Mouse (Mus musculus) midbrain, embryonic 14.5 days (tissue): ENCODE measurements at regions not wholly inside any gene's neighbourhood (a gene's known extent, or its start where the extent isn't known, plus 50 kb on each side); places are given as distances from the start of the nearest gene placed in this dataset.

ENCODE experiments used
- ATAC-seq: fragments of 200-750 bp; cut with Nextera tagmentation; 2 replicates; pipeline ENCODE4 v1.8.0; 2017; ENCODE audit warnings: moderate number of reproducible peaks, moderate library complexity; ENCODE audit not compliant: low FRiP score, low TSS enrichment
- DNase-seq: peaks from one replicate; pipeline ENCODE4 v3.0.0-alpha.2; 2015
- H3K27ac ChIP-seq: fragments of 300-500 bp; sonication (generic); replicated peaks from 2 replicates; pipeline ENCODE4 v1.5.1; 2014; ENCODE audit warnings: mild to moderate bottlenecking, low read depth, low read length, moderate library complexity
- H3K27me3 ChIP-seq: fragments of 300-500 bp; sonication (generic); 2 replicates; pipeline ENCODE4 v1.6.1; 2014; ENCODE audit warnings: low read length, control low read depth, mixed read lengths; ENCODE audit not compliant: control insufficient read depth, insufficient read depth
- H3K36me3 ChIP-seq: fragments of 300-500 bp; sonication (generic); 2 replicates; pipeline ENCODE4 v1.6.1; 2014; ENCODE audit warnings: low read length, control low read depth; ENCODE audit not compliant: control insufficient read depth, insufficient read depth
- H3K4me1 ChIP-seq: fragments of 300-500 bp; sonication (generic); 2 replicates; pipeline ENCODE4 v1.6.1; 2014; ENCODE audit warnings: mild to moderate bottlenecking, antibody characterized with exemption, low read length, control low read depth; ENCODE audit not compliant: control insufficient read depth, insufficient read depth
- H3K4me2 ChIP-seq: fragments of 300-500 bp; sonication (generic); 2 replicates; pipeline ENCODE4 v1.6.1; 2014; ENCODE audit warnings: mild to moderate bottlenecking, low read length, moderate library complexity
- H3K4me3 ChIP-seq: fragments of 300-500 bp; sonication (generic); replicated peaks from 2 replicates; pipeline ENCODE4 v1.5.1; 2014; ENCODE audit warnings: low read depth, low read length
- H3K9ac ChIP-seq: fragments of 300-500 bp; sonication (generic); replicated peaks from 2 replicates; pipeline ENCODE4 v1.6.1; 2014; ENCODE audit warnings: mild to moderate bottlenecking, low read length, moderate library complexity
- H3K9me3 ChIP-seq: fragments of 300-500 bp; sonication (generic); 2 replicates; pipeline ENCODE4 v1.6.1; 2016; ENCODE audit warnings: low read length, control low read depth, mixed read lengths; ENCODE audit not compliant: control insufficient read depth
- WGBS: fragments of 180-500 bp; shearing (Covaris S2); extraction: QIAGEN DNeasy Blood & Tissue Kit; methylation state at CpG from one replicate; pipeline ENCODE4 v1.1.7; 2014; 5-methylcytosine and 5-hydroxymethylcytosine counted together

- Histone ChIP-seq H3K4me3 (no peak overlapping the region), H3K36me3 (no peaks in the 10 kb centered on the region), H3K4me1 (peaks cover 8% of the 10 kb centered on the region; the same call in 1 of the 2 replicates), H3K27ac (no peak overlapping the region), H3K4me2 (no peak overlapping the region), H3K9ac (no peak overlapping the region), H3K9me3 (no peaks in the 10 kb centered on the region), H3K27me3 (peaks cover 5% of the 10 kb centered on the region)
- DNase-seq: no peak
- no peak for ATAC-seq
- WGBS: 81% methylated on average over 3 of the region's 3 CpGs
These were observed 70.7 kb upstream of the Tln2 start for GRCm38 (mm10) chr9:67630173-67630572.

- H3K9me3 ChIP-seq: no peaks in the 10 kb centered on the region
- no peak overlapping the region for H3K27ac ChIP-seq
- H3K27me3 ChIP-seq: peaks cover 5% of the 10 kb centered on the region
- H3K4me1 ChIP-seq: peaks cover 8% of the 10 kb centered on the region; the same call in 1 of the 2 replicates
- H3K4me2 ChIP-seq: peak overlapping the region; percentile 98
- peak overlapping the region; percentile 79; the same call in 1 of the 2 replicates for H3K9ac ChIP-seq
- ATAC-seq: no peak
- H3K36me3 ChIP-seq: no peaks in the 10 kb centered on the region
- no peak for DNase-seq
- H3K4me3 ChIP-seq: peak overlapping the region; percentile 77
- 2% methylated on average over 6 of the region's 6 CpGs for WGBS
These were observed 72.3 kb upstream of the Tln2 start for GRCm38 (mm10) chr9:67631741-67632243.

GRCm38 (mm10) chr9:67632521-67633025 is 73.1 kb upstream of the Tln2 start:
- Histone ChIP-seq H3K9me3 (no peaks in the 10 kb centered on the region), H3K4me3 (peak overlapping the region; percentile 77), H3K27me3 (peaks cover 5% of the 10 kb centered on the region), H3K27ac (peak overlapping the region; percentile 49; the same call in 1 of the 2 replicates), H3K4me1 (peaks cover 8% of the 10 kb centered on the region; the same call in 1 of the 2 replicates), H3K9ac (peak overlapping the region; percentile 79), H3K4me2 (peak overlapping the region; percentile 98), H3K36me3 (no peaks in the 10 kb centered on the region)
- ATAC-seq (peak; percentile 58), DNase-seq (peak; percentile 56)
- under 1% methylated on average over 40 of the region's 40 CpGs for WGBS

GRCm38 (mm10) chr9:67633026-67633741 is 73.7 kb upstream of the Tln2 start:
- peak overlapping the region; percentile 98 for H3K4me2 ChIP-seq
- peak overlapping the region; percentile 77 for H3K4me3 ChIP-seq
- ATAC-seq (no peak; the same call in 1 of the 2 replicates), DNase-seq (peak; percentile 72)
- peaks cover 8% of the 10 kb centered on the region; the same call in 1 of the 2 replicates for H3K4me1 ChIP-seq
- H3K27me3 ChIP-seq: peaks cover 5% of the 10 kb centered on the region
- H3K36me3 ChIP-seq: no peaks in the 10 kb centered on the region
- H3K9me3 ChIP-seq: no peaks in the 10 kb centered on the region
- peak overlapping the region; percentile 79 for H3K9ac ChIP-seq
- H3K27ac ChIP-seq: peak overlapping the region; percentile 89
- under 1% methylated on average over 50 of the region's 50 CpGs for WGBS

- Histone ChIP-seq H3K4me1 (peaks cover 8% of the 10 kb centered on the region; the same call in 1 of the 2 replicates), H3K9me3 (no peaks in the 10 kb centered on the region), H3K36me3 (no peaks in the 10 kb centered on the region), H3K27me3 (peaks cover 5% of the 10 kb centered on the region), H3K4me3 (peak overlapping the region; percentile 77), H3K4me2 (peak overlapping the region; percentile 98), H3K27ac (peak overlapping the region; percentile 89), H3K9ac (peak overlapping the region; percentile 79)
- peak; percentile 83 for ATAC-seq
- WGBS: under 1% methylated on average over 61 of the region's 61 CpGs
- peak; percentile 91 for DNase-seq
These were observed 74.4 kb upstream of the Tln2 start for GRCm38 (mm10) chr9:67633761-67634441.

- ATAC-seq (no peak), DNase-seq (no peak)
- H3K9ac ChIP-seq: no peak overlapping the region
- no peaks in the 10 kb centered on the region for H3K9me3 ChIP-seq
- no peaks in the 10 kb centered on the region for H3K36me3 ChIP-seq
- no peak overlapping the region for H3K4me2 ChIP-seq
- no peaks in the 10 kb centered on the region for H3K4me1 ChIP-seq
- H3K27me3 ChIP-seq: no peaks in the 10 kb centered on the region
- H3K27ac ChIP-seq: no peak overlapping the region
- no peak overlapping the region for H3K4me3 ChIP-seq
- WGBS: 98% methylated on average over 2 of the region's 2 CpGs
These were observed 87.3 kb upstream of the Tln2 start for GRCm38 (mm10) chr9:67646820-67647219.

GRCm38 (mm10) chr9:67664773-67665172 is 94.5 kb upstream of the C2cd4b start:
- H3K36me3 ChIP-seq: no peaks in the 10 kb centered on the region
- no peaks in the 10 kb centered on the region for H3K4me1 ChIP-seq
- no peaks in the 10 kb centered on the region for H3K9me3 ChIP-seq
- H3K4me3 ChIP-seq: no peak overlapping the region
- ATAC-seq (no peak), DNase-seq (no peak)
- H3K4me2 ChIP-seq: no peak overlapping the region
- H3K27me3 ChIP-seq: no peaks in the 10 kb centered on the region
- H3K9ac ChIP-seq: no peak overlapping the region
- H3K27ac ChIP-seq: no peak overlapping the region

- DNase-seq (no peak), ATAC-seq (no peak)
- Histone ChIP-seq H3K36me3 (no peaks in the 10 kb centered on the region), H3K4me2 (no peak overlapping the region), H3K27me3 (no peaks in the 10 kb centered on the region), H3K27ac (no peak overlapping the region), H3K9ac (no peak overlapping the region), H3K4me1 (no peaks in the 10 kb centered on the region), H3K9me3 (no peaks in the 10 kb centered on the region), H3K4me3 (no peak overlapping the region)
- WGBS: 89% methylated on average over 12 of the region's 12 CpGs
These were observed 88.8 kb upstream of the C2cd4b start for GRCm38 (mm10) chr9:67670261-67671020.
